Mouse (Mus musculus) heart, postnatal 0 days (tissue): Measurements from ENCODE around the gene Rbm48. TPM values are rescaled to one million over a fixed set of nuclear protein-coding genes. Genes with fewer than 3 reads are reported as not detected.

Source experiments
- ATAC-seq: fragments of 200-750 bp; cut with Nextera tagmentation; 2 replicates; pipeline ENCODE4 v1.8.0; 2017; ENCODE audit warnings: low read depth, moderate number of reproducible peaks, moderate library complexity; ENCODE audit not compliant: insufficient read depth
- DNase-seq: peaks from one replicate; pipeline ENCODE4 v3.0.0-alpha.2; 2016; ENCODE audit warnings: low spot score
- H3K27ac ChIP-seq: fragments of 300-500 bp; sonication (generic); 2 replicates; pipeline ENCODE4 v1.5.1; 2014; ENCODE audit warnings: low read depth, mild to moderate bottlenecking
- H3K27me3 ChIP-seq: fragments of 300-500 bp; sonication (generic); 2 replicates; pipeline ENCODE4 v1.6.1; 2014; ENCODE audit warnings: low read length, mixed read lengths; ENCODE audit not compliant: control insufficient read depth, insufficient read depth
- H3K36me3 ChIP-seq: fragments of 300-500 bp; sonication (generic); replicated peaks from 2 replicates; pipeline ENCODE4 v1.6.1; 2014; ENCODE audit warnings: low read length, mixed read lengths; ENCODE audit not compliant: control insufficient read depth, insufficient read depth
- H3K4me1 ChIP-seq: fragments of 300-500 bp; sonication (generic); 2 replicates; pipeline ENCODE4 v1.6.1; 2014; ENCODE audit warnings: antibody characterized with exemption; ENCODE audit not compliant: control insufficient read depth, insufficient read depth
- H3K4me2 ChIP-seq: fragments of 300-500 bp; sonication (generic); 2 replicates; pipeline ENCODE4 v1.6.1; 2014; ENCODE audit warnings: low read depth, mild to moderate bottlenecking, low read length, moderate library complexity
- H3K4me3 ChIP-seq: fragments of 300-500 bp; sonication (generic); 2 replicates; pipeline ENCODE4 v1.5.1; 2014; ENCODE audit warnings: low read depth, low read length
- H3K9ac ChIP-seq: fragments of 300-500 bp; sonication (generic); replicated peaks from 2 replicates; pipeline ENCODE4 v1.6.1; 2014; ENCODE audit warnings: low read depth, low read length, mixed read lengths
- H3K9me3 ChIP-seq: fragments of 300-500 bp; sonication (generic); replicated peaks from 2 replicates; pipeline ENCODE4 v1.6.1; 2016; ENCODE audit warnings: low read length; ENCODE audit not compliant: control insufficient read depth
- CTCF ChIP-seq: IDR thresholded peaks from 2 replicates; pipeline ENCODE4 v1.5.1; 2016; ENCODE audit warnings: antibody characterized with exemption, control low read depth, low read depth
- EP300 ChIP-seq: IDR thresholded peaks from 2 replicates; pipeline ENCODE4 v1.6.1; 2016; ENCODE audit warnings: antibody characterized with exemption, low read depth
- WGBS: fragments of 180-500 bp; shearing (Covaris S2); extraction: QIAGEN DNeasy Blood & Tissue Kit; methylation state at CpG from one replicate; pipeline ENCODE4 v1.1.7; 2014; 5-methylcytosine and 5-hydroxymethylcytosine counted together
- polyA plus RNA-seq: library from polyadenylated mRNA; unstranded; fragments of >200 nt; fragmentation: Nextera tagmentation; extraction: Ambion mirVana; gene quantifications from 2 replicates; pipeline ENCODE4 v1.2.1, GENCODE M21; 2015
- total RNA-seq: library from RNA; depleted of rRNA; stranded (reverse); fragments of >200 nt; gene quantifications from 2 replicates; pipeline ENCODE4 v1.2.3, GENCODE M21; 2014; ENCODE audit warnings: low replicate concordance

Rbm48 gene
- total and polyA plus RNA-seq, 2 experiments from 2014 or later = 6.2 to 9.5 TPM

DNA sequence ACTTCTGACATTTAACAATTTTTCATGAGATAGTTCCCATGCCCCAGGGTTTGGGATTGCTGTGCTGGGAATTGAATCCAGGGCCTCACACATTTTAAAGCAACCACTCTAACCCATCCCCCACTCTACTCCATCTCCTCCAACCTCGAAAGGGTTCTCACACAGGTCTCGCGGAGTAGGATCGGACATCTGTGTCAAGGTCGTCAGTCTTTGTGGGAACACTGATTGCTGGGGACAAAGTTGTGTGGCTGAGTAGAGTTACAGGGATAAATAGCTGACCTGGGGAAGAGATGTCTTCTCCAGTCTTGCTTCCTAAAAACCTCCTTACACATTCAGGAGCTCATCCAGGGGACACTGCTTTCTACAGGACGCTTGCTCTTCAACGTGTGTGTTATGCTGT is 17.3 kb downstream of the Rbm48 start:
- no peak for ATAC-seq
- 91% methylated on average over 7 of the region's 7 CpGs for WGBS
- H3K4me3 ChIP-seq = no peak overlapping the region

DNA sequence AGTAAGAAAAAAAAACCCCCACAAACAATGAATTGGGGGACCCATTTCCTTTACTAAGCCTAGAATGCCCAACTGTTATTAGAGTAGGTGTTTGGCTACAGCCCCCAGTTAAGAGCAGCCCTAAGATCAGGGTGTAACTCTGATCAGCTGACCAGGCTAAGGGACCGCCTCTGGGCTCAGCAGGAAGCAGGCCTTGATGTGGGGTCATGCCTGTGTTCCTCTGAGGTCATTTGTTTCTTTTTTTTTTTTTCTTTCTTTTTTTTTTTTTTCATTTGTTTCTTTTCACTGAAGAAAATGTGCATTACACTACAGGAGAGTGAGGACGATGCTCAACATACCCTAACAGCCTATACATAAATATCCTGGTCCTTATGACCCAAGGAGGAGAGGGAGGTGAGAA is 18.4 kb downstream of the Rbm48 start:
- H3K9ac ChIP-seq = no peak overlapping the region

More for the DNA sequence above, 17.3 kb downstream of the Rbm48 start:
- Histone ChIP-seq H3K9me3 (peaks cover 8% of the 10 kb centered on the region; the same call in 1 of the 2 replicates), H3K4me1 (no peaks in the 10 kb centered on the region), H3K27me3 (no peaks in the 10 kb centered on the region), H3K36me3 (peaks cover 92% of the 10 kb centered on the region), H3K9ac (no peak overlapping the region), H3K4me2 (no peak overlapping the region), H3K27ac (no peak overlapping the region)
- TF ChIP-seq CTCF (no peak), EP300 (no peak)
- DNase-seq = no peak

DNA sequence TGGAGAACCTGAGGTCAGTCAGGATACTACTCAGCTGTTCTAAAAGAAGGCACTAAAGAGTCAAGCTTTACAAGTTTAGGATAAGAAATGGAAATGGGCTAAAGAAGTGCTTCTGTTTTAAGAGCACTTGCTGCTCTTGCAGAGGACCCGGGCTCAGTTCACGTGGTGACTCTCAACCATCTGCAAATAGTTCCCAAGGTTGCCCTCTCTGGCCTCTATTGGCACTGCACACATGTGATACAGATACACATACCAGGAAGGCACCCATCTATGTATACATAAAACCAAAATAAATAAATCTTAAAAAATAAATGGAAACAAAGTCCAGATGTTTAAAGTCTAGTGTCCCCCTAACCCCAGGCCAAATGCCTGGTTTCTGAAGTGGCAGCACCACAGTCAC is 21.6 kb downstream of the Rbm48 start:
- peaks cover 8% of the 10 kb centered on the region; the same call in 1 of the 2 replicates for H3K9me3 ChIP-seq
- ATAC-seq (no peak), DNase-seq (no peak)
- H3K36me3 ChIP-seq = peaks cover 96% of the 10 kb centered on the region
- H3K4me1 ChIP-seq = no peaks in the 10 kb centered on the region
- no peak overlapping the region for H3K4me3 ChIP-seq
- no peaks in the 10 kb centered on the region for H3K27me3 ChIP-seq
- H3K4me2 ChIP-seq = no peak overlapping the region
- no peak for TF ChIP-seq EP300
- no peak for TF ChIP-seq CTCF
- 98% methylated on average over 2 of the region's 2 CpGs for WGBS
- H3K9ac ChIP-seq = no peak overlapping the region
- no peak overlapping the region for H3K27ac ChIP-seq

More for the DNA sequence above, 18.4 kb downstream of the Rbm48 start:
- peaks cover 93% of the 10 kb centered on the region for H3K36me3 ChIP-seq
- no peaks in the 10 kb centered on the region for H3K4me1 ChIP-seq
- no peak for ATAC-seq
- TF ChIP-seq CTCF (no peak), EP300 (no peak)
- no peak for DNase-seq
- H3K27ac ChIP-seq = no peak overlapping the region
- H3K4me3 ChIP-seq = no peak overlapping the region
- no peaks in the 10 kb centered on the region for H3K27me3 ChIP-seq
- H3K4me2 ChIP-seq = no peak overlapping the region
- WGBS = 92% methylated on average over 2 of the region's 2 CpGs
- peaks cover 8% of the 10 kb centered on the region; the same call in 1 of the 2 replicates for H3K9me3 ChIP-seq

DNA sequence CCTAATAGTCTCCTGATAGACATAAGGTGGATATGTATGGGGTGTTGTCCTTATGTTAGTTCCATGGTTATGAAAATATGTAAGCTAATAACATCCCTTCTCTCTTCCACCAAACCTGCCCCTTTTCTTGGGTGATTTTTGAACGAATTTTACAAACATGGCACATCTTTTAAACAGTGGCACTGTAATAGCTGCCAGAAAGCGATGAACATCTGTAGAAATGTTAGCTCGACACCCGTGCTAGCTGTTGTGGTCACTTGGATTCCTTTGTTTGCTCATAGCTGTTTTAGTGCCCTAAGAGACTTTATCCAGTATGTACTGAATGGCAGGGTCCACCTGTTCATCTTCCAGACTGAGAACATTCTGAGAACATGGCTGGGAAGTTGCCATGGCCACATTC is 25.1 kb downstream of the Rbm48 start, which contains the start of gene 1700109H08Rik:
Gene 1700109H08Rik (plus strand): TSS at position 301 of the 400 bp plus-strand sequence.
- ATAC-seq (no peak), DNase-seq (no peak)
- no peak within 1 kb of the TSS for H3K4me2 ChIP-seq
- H3K27ac ChIP-seq = no peak within 1 kb of the TSS
- no peak within 1 kb of the TSS for H3K9ac ChIP-seq
- 91% methylated on average over 4 of the region's 4 CpGs for WGBS
- H3K4me3 ChIP-seq = no peak within 1 kb of the TSS
- no peak for TF ChIP-seq CTCF
- H3K27me3 ChIP-seq = no peaks in the 10 kb centered on the region
- H3K4me1 ChIP-seq = no peaks in the 10 kb centered on the region
- H3K36me3 ChIP-seq = peaks cover 87% of the 10 kb centered on the region
- peaks cover 8% of the 10 kb centered on the region; the same call in 1 of the 2 replicates for H3K9me3 ChIP-seq

DNA sequence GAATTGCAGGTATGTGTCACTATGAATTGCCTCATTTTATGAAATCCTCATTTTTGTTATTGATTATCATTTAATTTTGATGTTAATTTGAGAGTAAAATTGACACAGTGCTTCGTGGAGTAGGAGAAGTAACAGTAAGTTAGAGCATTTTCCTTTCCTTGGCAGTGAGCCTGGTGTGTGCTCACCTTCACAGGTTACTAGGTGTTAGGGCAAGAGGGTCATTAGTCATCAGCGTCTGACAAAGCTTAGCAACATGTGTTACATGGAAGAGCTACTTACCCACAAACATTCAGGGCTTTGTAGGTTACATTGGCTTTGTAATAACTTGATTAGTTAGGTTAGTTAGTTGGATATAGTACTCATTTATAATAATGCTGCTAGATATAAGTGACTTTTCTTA is 42.2 kb downstream of the Rbm48 start:
- Histone ChIP-seq H3K9ac (no peak overlapping the region), H3K27ac (no peak overlapping the region), H3K27me3 (no peaks in the 10 kb centered on the region), H3K4me1 (no peaks in the 10 kb centered on the region), H3K9me3 (no peaks in the 10 kb centered on the region), H3K4me2 (no peak overlapping the region), H3K36me3 (peaks cover 40% of the 10 kb centered on the region), H3K4me3 (no peak overlapping the region)
- 81% methylated on average over 2 of the region's 2 CpGs for WGBS
- TF ChIP-seq CTCF (no peak), EP300 (no peak)
- no peak for DNase-seq
- no peak for ATAC-seq

DNA sequence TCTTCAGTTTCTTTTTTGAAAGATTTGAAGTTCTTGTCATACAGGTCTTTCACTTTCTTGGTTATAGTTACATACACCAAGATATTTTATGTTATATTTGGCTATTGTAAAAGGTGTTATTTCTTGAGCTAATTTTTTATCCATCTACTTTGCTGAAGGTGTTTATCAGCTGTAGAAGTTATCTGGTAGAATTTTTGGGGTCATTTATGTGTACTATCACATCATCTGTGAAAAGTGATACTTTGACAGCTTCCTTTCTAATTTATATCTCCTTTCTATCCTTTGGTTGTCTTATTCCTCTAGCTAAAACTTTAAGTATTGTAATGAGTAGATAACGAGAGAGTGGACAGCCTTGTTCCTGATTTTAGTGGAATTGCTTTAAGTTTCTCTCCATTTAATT is 44.9 kb downstream of the Rbm48 start:
- Histone ChIP-seq H3K4me1 (no peaks in the 10 kb centered on the region), H3K27me3 (no peaks in the 10 kb centered on the region), H3K9ac (no peak overlapping the region), H3K9me3 (no peaks in the 10 kb centered on the region), H3K36me3 (peaks cover 20% of the 10 kb centered on the region), H3K27ac (no peak overlapping the region), H3K4me3 (no peak overlapping the region), H3K4me2 (no peak overlapping the region)
- 90% methylated on average over 1 of the region's 1 CpGs for whole genome bisulfite sequencing
- TF ChIP-seq CTCF (no peak), EP300 (no peak)
- DNase-seq (no peak), ATAC-seq (no peak)
